Mouse (Mus musculus) spleen, adult 18-20 months (tissue): Measurements from ENCODE around the gene B4galnt2.
"Not testable (repeated sequence)": the region's sequence is repeated elsewhere in the genome, so short reads cannot be mapped to it uniquely, and the experiment has no call there.

Experiments
- DNase-seq, 2 experiments: peaks; one replicate each; pipeline ENCODE4 v3.0.0; 2022; ENCODE audit warnings: mixed read lengths in 2 of 2

The B4galnt2 gene

DNA sequence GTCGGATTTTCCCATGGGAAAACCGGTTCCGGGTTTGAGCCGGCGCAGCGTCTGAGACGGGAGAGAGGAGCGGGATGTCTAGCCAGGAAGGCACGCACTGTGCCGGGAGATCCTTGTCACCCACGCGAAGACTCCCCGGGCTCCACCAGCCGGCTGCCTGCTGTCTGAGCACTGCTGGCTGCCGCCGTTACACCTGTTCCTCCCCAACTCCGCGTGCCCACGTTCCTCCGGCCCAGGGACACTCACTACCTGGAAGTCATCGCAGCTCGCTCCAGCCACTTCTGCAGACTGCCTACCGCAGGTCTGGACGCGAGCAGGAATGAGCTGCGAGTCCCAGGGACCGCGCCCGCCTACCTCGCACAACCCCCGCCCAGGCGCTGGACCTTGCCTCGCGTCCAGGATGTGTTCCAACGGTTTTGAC lies at the start of gene B4galnt2:
B4galnt2 (minus strand) TSS at position 321 of the 421 bp plus-strand sequence.
- DNase-seq: no peak

DNA sequence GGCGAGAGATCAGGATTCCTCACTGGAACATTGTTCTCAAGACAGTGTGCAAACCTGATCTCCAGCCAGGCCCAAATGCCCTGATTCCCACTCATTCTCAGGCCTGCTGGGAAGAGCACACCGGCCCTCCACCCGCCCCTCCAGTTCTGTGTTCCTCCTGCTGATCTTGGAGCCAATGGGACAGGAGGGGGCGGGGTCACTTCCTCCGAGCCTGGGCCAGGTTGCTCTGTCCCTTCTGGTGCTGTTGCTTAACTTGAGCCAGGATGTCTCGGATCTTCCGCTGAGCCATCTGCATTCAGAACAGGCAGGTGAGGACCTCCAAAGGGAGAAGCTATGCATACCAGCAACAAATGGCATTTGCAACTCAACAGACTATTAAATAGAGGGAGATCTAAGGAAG lies 48.6 kb upstream of the B4galnt2 start:
- DNase-seq: no peak

DNA sequence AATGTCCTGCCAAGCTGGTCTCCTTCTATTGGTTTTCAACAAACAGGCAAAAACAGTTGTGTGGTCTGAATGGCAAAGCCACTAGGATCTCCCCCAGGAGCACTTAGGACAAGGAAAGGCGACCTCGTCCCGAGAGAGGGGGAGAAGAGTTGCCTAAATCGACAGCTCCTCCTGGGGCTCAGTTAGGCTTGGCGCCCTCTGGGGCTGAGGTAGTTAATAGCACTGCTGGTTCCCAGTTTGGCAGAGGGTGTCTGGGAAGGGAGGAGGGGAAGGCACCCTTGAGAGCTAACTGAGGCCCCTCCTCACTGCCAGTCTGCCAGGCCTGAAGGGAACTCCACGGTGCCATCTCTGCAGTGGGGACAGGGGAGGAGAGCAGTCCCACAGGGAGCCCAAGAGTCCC lies 44.5 kb upstream of the B4galnt2 start:
- no peak for DNase-seq

DNA sequence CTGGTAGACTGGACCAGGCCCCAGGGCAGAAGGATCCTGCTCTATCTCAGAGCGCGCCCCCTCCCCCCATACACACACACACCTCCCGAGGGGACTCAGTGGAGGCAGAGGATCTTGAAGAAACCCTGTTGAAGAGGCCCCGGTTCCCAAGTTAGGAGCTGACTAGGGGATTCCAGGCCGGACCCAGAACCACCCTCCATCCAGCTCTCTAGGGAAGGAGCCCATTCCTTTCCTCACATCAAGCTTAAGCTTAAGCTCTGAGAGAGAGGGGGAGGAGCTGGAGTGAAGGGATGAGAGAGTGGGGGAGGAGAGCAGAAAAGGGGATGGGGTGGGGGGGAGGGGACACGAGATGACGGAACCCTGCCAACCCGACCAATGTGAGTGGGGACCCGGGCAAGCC lies 43.6 kb upstream of the B4galnt2 start:
- DNase-seq: no peak

DNA sequence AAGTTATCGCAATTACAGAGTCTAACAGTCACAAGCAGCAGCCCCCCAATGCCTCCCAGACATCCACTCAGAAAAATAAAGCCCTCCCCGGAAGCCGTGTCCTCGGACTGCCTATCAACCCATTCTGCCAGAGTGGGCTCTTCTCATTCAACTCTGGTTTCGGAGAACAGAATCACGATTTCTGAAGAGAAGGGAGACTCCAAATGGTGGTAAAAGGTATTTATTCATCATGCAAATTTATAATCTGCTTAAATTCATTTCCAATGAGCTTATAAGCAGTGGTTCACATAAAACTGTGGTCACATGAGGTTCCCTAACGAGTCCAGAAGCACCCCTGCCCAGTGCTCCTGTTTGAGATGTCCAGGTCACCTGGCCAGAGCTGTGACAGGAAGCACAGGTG lies 42.7 kb upstream of the B4galnt2 start:
- no peak for DNase-seq

DNA sequence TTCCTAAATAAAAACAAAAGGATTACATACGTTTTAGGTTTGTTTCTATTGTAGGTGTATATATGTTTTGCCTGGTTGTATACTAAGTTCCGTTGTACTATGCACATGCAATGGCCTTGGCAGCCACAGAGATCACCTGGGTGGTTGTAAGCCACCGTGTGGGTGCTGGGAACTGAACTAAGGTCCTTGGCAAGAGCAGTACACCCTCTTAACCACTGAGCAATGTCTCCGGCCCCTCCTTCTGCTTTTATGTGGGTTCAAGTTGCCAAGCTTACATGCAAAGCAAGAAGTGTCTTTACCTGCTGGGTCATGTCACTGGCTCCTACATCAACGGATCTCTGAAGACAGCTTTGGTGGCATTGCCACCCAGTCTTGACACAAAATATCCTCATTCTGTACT lies 38.6 kb upstream of the B4galnt2 start:
- DNase-seq: no peak

DNA sequence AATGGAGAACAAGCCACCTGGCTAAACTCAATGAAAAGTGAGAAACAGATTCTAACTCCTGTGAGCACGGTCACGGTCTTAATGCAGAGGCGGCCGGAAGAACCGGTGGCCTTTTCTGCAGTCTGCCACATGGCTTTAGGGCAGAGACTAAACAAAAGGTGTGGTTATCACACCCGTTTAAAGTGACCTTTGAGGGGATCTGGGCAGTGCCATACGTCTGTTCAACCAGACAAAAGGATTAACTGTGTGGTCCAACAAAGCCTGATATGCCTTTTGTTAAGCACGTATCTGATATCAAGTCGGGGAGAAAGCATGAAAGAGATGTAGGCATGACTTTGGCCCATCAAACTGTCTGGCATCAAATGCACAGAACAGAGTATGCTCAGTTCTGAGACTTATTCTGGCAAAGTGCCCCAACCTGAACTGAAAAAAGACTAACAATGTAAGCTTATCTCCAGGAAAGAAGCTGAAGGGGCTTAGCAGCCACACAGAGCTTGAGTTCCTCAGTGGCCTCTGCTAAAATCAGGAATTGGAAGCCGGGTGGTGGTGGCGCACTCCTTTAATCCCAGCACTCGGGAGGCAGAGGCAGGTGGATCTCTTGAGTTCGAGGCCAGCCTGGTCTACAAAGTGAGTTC lies 31.3 kb upstream of the B4galnt2 start:
- no peak for DNase-seq

DNA sequence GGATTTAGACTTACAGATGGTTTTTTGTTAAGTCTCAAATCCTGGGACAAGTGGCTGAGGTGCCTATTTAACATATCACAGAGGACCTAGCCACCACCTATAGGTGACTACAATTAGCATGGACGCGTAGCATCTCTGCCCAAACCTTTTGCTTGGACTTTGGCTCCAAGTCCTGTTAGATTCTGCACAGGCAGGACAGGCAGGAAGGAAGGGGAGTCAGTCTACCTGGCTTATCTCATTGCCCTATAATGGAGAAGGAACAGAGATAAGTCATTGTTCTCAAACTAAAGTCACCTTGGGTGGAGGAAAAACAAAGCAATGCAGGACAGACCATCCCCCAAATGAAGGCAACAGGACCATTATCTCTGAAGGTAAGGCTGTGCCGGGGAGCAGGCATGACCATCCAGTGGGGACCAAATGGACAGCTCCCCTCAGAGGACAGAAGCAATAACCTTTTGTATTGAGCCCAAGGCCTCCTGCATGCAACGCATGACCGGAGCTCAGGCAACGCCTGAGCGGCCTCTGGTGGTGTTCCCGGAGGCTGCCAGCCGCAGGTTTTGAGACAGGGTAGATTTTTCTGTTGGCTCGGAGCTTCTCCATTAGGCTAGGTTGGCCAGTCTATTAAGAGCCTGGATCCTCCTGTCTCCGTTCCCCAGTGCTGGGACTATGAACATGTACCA lies 25.3 kb upstream of the B4galnt2 start:
- DNase-seq: no peak

DNA sequence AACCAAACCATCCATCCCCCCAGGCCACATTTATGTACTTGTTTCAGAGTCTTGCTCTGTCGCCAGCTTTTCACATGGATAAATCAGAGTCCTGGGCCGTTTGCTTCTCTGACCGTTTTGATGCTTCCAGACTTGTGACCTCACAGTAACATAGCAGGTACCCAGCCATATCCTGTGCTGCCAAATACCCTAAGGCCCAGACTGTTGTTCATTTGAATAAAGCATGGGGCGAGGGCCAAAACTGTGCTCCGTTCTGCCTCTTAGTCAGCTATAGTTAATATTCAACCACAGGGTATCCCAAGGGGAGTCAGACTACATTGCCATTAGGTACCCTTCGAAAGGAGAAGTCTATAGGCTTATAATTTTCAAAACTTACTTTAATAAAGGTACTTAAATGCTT lies 21.7 kb upstream of the B4galnt2 start:
- DNase-seq: no peak

DNA sequence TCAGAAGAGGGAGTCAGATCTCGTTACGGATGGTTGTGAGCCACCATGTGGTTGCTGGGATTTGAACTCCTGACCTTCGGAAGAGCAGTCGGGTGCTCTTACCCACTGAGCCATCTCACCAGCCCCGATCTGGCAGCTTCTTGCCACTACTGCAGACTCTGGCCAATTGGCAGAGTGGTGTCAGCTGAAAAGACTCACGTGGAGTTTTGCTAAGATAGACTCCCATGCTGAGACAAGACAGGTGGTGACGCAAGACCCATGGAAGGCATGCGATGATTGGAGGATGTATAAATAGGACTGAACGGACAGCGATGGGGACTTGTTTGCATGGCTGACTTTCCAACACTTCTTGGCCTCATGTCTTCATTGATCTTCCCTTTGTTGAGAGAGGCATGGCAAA lies 17.5 kb upstream of the B4galnt2 start:
- not testable (repeated sequence) for DNase-seq

DNA sequence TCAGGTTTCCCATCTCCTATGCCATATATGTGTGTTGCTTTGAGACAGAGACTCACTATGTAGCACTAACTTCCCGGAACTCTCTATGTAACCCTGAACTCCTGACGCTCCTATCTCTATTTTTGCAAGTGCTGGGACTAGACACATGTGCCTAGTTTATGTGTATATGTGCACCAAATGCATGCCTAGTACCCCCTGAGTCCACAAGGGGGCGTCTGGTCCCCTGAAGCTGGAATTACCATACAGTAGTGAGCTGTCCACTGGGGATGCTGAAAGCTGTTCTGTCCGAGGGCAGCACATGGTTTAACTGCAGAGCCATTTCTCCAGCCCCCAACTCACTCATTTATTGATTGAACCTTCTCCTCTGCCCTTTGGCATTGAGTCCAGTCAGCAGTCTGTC lies 11.7 kb upstream of the B4galnt2 start:
- DNase-seq: no peak

DNA sequence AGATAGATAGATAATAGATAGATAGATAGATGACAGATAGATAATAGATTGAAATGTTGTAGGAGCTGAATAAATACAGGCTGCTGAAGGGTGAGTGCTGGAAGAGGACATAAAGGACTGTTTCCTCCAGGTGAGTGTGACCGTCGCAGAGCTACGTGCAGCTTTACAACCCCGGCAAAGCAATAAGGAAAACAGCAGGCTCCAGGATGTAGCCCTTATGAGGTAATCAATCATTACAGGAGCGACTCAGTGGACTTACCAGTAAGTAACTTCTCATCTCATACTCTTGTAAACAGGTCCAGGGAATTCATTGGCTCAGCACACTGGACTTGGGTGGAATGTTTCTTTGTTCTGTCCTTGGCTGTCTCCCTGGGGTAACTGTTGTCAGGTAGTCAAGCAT lies 11.3 kb upstream of the B4galnt2 start:
- DNase-seq: no peak

DNA sequence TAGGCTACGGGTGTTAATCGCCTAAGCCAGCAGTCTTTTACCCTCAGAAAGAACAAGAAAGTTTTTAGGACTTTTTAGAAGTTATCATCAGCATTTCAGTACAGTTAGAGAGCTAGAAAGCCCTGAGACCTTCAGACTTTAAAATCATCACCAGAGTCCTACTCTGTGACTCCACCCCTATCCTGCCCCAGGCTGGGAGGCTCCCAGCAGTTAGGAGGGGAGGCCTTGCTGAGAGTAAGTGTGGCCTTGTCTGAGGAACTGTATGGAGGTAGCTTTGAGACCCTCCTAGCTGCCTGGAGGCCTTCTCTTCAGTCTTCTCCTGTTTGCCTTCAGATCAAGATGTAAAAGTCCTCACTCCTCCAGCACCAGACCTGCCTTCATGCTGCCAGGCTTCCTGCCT lies 9.5 kb upstream of the B4galnt2 start:
- no peak for DNase-seq

DNA sequence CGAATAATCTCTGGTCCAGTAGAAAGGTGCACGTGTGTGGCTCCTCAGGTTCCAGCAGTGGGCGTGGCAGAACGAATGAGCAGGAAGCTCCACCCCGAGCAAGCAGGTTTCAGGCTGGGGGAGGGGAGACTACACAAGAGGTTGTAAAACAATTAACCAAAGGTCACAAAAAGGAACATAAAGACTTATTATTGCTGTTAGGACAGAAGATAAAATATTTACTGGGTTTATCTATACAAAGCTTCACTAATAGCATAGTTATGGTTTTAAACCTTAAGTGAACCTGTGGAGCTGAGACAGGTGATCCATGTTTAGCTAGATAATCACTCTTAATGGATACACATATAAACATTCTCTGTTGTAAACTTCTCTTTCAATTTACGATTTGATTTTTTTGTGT lies 8.8 kb upstream of the B4galnt2 start:
- not testable (repeated sequence) for DNase-seq

DNA sequence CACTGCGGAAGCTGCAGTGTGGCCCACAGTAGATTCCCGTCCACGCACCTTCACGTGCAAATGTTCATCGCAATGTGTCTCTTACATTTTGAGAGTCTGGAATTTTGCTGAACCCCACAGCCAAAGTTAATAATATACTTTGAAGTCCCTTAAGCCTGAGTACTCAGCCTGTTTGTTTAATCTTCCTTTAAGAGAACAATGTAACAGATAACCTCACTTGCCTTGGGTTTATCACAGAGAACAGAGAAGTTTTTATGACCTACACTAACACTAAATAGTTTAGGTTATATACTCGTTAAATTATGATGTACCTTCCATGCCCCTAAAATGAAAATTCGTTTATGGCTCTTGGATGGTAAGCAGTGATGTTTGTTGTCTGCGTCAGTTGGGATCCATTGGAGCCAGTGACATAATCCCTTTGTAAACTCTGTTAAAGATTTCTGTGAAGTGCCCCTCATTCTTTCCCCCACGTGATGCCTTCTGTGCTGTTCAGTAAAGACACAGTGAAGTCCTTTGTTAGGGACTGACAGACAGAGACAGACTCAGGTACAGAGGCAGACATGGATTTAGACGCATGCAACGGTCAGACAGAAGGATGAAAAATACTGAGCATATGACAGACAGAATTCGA lies 7.4 kb upstream of the B4galnt2 start:
- no peak for DNase-seq

DNA sequence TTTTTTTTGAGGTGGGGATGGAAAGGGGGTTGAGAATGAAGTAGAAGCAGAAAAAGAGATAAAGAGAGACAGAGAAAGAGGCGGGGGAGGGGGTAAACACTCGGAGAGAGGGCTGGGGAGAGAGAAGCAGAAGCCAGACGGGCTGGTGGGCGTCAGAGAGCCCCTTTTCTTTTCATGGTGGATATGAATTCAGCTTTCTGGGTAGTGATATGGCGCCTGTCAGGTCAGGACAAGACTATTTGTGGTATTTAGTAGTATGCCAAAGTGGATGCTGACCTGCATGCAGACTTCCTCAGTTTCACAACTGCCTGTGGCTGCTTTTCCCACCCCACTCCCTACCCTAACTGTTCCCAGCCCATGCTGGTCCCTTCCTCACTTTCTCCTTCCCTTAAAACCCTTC lies 1.7 kb upstream of the B4galnt2 start:
- no peak for DNase-seq

DNA sequence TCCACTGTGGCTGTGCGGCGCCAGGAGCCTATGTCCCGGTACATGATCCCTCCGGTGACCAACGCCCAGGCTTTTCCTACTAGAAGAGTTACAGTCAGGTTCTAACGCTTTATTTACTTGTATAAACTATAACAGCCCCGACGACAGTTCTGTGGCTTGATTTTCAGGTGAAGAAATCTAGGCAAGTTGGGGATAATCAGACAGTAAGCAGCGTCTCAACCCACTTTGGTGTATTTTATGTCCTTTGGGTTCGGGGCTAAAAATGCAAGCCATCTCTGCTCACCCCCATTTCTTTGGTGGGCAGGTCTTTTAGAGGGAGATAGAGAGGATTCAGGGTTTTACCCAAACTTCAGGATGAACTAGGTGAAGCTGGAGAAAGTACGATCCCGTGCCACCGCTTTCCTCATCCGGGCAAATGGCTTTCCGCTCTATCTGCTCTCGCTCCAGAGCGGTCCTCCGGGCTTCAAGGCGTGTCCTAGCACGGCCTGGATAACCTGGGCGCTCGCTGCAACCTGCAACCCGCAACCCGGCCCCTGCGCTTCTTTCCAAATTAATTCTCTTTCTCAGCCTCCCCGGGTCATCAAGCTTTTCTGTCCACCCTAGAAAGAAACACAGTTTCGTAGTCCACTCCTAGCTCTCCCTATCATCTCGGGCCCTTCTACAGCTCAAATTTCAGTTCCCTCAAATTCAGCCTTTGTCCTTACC lies 467 bp upstream of the B4galnt2 start:
- DNase-seq: no peak

DNA sequence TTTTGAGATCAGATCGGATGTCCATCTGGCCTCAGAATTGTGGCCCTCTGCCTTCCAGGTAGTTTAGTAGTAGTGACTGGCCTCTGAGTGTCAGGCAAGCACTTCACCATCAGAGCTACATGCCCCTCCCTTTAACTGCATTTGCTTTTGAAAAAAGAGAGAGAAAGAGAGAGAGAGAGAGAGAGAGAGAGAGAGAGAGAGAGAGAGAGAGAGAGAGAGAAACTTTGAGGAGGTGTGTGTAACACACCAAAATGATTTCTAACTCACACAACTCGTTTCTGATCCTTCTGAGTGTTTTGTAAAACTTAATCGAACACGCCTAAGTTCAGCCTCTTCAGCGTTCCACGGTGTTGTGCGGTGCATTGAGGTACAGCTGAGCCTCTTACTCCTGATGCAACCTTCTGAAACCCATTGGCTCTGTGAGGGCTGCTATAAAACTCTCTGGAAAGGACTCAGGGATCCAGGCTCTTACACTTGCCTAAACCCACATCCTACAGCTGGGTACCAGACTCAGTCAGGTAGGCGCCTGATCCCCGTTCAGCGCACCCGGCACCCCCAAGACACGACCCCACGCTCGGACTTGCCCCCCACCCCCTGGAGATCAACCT lies 628 bp downstream of the B4galnt2 start:
- no peak for DNase-seq

DNA sequence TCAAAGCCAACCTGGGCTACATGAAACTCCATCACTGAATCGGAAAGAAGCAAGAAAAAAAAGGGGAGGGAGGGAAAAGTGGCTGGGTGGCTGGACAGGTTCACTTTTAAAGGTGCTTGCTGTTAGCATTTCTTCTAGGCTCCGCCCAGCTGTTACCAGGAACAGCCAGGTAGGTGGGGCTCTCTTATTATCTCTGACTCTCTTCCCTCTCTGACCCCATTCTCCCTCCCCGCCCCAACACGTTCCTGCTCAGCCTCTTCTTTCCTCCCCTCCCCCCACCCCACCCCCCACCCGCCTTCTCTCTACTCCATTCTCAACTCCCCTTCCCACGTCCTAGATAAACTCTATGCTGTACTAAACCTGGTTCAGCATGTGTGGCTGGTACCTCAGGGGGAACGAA lies 3.1 kb downstream of the B4galnt2 start:
- DNase-seq: no peak

DNA sequence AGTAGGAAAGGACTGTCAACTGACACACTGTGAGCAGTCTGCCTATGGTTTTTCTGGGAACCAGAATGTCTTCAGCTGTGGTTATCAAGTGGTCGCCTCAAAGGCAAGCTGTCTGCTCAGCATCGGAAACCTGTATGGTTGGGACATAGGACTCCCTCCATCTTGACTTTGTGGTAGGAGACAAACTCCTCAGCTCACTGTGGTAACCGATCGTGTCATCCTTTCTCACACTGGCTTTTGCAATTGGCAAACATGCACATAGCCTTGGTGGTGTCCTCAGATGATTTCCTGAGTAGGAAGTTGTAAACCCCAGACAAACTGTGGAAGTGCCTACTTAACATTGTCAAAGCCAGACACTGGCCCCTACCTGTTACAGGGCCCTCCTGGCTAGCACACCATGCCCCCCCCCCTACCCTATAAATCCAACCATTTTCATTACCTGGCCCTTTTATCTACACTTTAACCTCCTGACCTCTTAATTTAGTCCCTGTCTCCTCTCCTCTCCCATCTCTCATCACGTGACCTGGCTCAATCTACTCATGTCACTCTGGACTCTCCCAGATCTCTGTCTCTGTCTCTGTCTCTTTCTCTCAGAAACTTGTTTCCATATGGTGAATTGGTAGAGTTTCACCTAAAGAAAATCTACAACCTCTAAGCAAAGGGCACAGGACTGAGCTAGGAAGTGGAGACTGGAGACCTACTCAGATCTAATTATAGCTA lies 6.7 kb downstream of the B4galnt2 start:
- no peak for DNase-seq

DNA sequence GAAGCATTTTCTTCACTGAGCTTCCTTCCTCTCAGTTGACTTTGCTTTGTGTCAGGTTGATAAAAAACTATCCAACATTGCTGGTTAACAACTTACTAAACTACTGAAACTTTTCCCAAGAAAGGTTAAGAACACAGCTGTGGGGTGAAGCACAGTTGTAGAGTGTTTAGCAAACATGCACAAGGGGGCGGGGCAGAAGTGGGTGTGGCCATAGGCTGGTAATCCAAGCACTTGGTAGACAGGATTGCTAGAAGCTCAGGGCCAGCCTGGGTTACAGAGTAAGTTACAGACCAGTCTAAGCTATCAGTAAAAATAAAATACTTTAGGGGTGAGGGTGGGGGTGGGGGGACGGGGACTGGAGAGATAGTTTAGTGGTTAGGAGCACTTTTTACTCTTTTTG lies 10.4 kb downstream of the B4galnt2 start:
- no peak for DNase-seq

DNA sequence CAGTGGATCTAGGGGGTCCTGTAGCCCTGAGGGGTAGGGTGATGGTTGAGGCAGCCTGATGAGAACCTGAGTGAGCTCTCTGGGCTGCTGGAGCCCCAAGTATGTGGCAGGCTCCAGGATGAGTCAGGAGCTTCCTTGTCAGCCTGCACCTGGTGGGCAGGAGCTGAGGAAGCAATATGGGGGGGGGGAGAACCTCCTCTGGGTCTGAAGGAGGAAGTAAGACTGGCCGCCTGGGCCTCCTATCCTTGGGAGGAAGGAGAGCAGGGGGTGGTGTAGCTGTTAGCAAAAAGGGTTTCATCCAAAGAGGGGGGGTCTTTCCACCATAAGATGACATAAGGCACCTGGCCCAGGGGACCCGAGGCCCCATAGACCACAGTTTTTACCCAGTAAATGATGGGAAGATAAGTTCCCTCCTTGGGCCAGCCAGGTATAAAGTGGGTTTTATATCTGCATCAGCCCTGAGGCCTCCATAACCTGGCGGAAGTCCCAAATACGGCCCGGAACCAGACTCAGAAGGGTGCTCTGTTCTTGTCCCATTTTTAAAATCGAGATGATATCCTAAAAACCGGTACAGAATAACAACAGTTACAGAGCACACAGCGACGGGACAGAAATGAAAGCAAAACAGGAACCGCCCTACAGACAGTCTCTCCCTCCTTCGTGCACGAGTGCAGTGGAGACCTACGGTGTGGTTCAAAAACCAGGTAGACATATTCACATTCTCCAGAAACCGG lies 18.1 kb downstream of the B4galnt2 start:
- peak in 1 of 2 experiments; percentile 39 for DNase-seq
